Mouse (Mus musculus) C2C12 (cell line): ENCODE results near the gene Uba5. TPM values are rescaled to one million over a fixed set of nuclear protein-coding genes. Genes with fewer than 3 reads are reported as not detected.

Experiments used
- H3K27me3 ChIP-seq: one replicate; pipeline ENCODE4 v1.6.1; 2011; ENCODE audit not compliant: control insufficient read depth, insufficient read depth, insufficient read length
- H3K36me3 ChIP-seq: one replicate; pipeline ENCODE4 v1.6.1; 2011; ENCODE audit not compliant: control insufficient read depth, insufficient read depth
- H3K4me3 ChIP-seq: one replicate; pipeline ENCODE4 v1.5.1; 2011; ENCODE audit warnings: mild to moderate bottlenecking, control low read depth; ENCODE audit not compliant: poor library complexity, insufficient read depth, severe bottlenecking
- H3K79me2 ChIP-seq: one replicate; pipeline ENCODE4 v1.6.1; 2011; ENCODE audit not compliant: control insufficient read depth, insufficient read depth
- H3K79me3 ChIP-seq: one replicate; pipeline ENCODE4 v1.6.1; 2011; ENCODE audit warnings: low read depth, control low read depth
- H3ac ChIP-seq: one replicate; pipeline ENCODE3; 2011; ENCODE audit warnings: low read depth; ENCODE audit not compliant: control insufficient read depth, insufficient read length
- CEBPB ChIP-seq: IDR thresholded peaks from one replicate; pipeline ENCODE4 v1.6.1; 2011; ENCODE audit warnings: low read depth, mild to moderate bottlenecking, control low read depth, moderate library complexity
- CTCF ChIP-seq: IDR thresholded peaks from one replicate; pipeline ENCODE4 v1.5.1; 2011; ENCODE audit not compliant: control insufficient read depth, insufficient read depth, insufficient read length
- FOSL1 ChIP-seq: IDR thresholded peaks from one replicate; pipeline ENCODE4 v1.8.0; 2011; ENCODE audit warnings: mild to moderate bottlenecking, low read length; ENCODE audit not compliant: poor library complexity, insufficient read depth, severe bottlenecking
- MAX ChIP-seq: IDR thresholded peaks from one replicate; pipeline ENCODE4 v1.6.1; 2011; ENCODE audit warnings: mild to moderate bottlenecking, control low read depth
- MYOD1 ChIP-seq: IDR thresholded peaks from one replicate; pipeline ENCODE4 v1.6.1; 2011; ENCODE audit warnings: low read depth; ENCODE audit not compliant: control insufficient read depth, insufficient read length
- MYOG ChIP-seq: IDR thresholded peaks from one replicate; pipeline ENCODE4 v1.6.1; 2011; ENCODE audit not compliant: control insufficient read depth, insufficient read length; ENCODE audit errors: extremely low read depth
- USF1 ChIP-seq: IDR thresholded peaks from one replicate; pipeline ENCODE4 v1.6.1; 2011; ENCODE audit warnings: low read depth, mild to moderate bottlenecking, control low read depth, moderate library complexity
- long read RNA-seq, 2 experiments: library from polyadenylated mRNA; unstranded; transcript quantifications; one replicate each; pipeline ENCODE4 v2.0.0; 2019 to 2020
- polyA plus RNA-seq: library from polyadenylated mRNA; unstranded; fragments of >200 nt; fragmentation: generic; extraction: Trizol; gene quantifications from one replicate; pipeline ENCODE4 v1.2.1, GENCODE M21; 2012; ENCODE audit warnings: missing spikeins

The Uba5 gene
- 18.0 TPM for polyA plus RNA-seq
- long read RNA-seq, experiment 1, transcript Uba5-201 (12 exons, 2,404 nt) = major isoform, 76 of 82 reads
- long read RNA-seq, experiment 1, partial matches to known transcripts = 2 of 82 reads
- long read RNA-seq, experiment 1, other reads (novel, unspliced or antisense) = 4 of 82 reads
- long read RNA-seq, experiment 2, transcript Uba5-201 (12 exons, 2,404 nt) = major isoform, 262 of 289 reads
- long read RNA-seq, experiment 2, partial matches to known transcripts = 4 of 289 reads
- long read RNA-seq, experiment 2, other reads (novel, unspliced or antisense) = 23 of 289 reads

GRCm38 (mm10) chr9:104062430-104063243 is at the start of gene Uba5:
Gene Uba5, minus strand, starts transcription at chr9:104063134.
- H3K36me3 ChIP-seq = peaks cover 6% of the 10 kb centered on the region
- H3K27me3 ChIP-seq = no peaks in the 10 kb centered on the region
- peak within 1 kb of the TSS; percentile 97 for H3ac ChIP-seq
- TF ChIP-seq FOSL1 = no peak
- TF ChIP-seq CEBPB = no peak
- TF ChIP-seq USF1 = no peak
- TF ChIP-seq MYOG = no peak
- H3K79me2 ChIP-seq = peaks cover 28% of the 10 kb centered on the region
- H3K79me3 ChIP-seq = peaks cover 13% of the 10 kb centered on the region
- H3K4me3 ChIP-seq = peak within 1 kb of the TSS; percentile 92

GRCm38 (mm10) chr9:104109151-104109550 is 46.2 kb upstream of the Uba5 start:
- Histone ChIP-seq H3K36me3 (no peaks in the 10 kb centered on the region), H3K4me3 (no peak overlapping the region), H3K27me3 (no peaks in the 10 kb centered on the region), H3ac (no peak overlapping the region), H3K79me2 (no peaks in the 10 kb centered on the region), H3K79me3 (no peaks in the 10 kb centered on the region)
- no peak for TF ChIP-seq USF1
- TF ChIP-seq MYOD1 = no peak
- TF ChIP-seq CTCF = no peak
- TF ChIP-seq FOSL1 = no peak
- no peak for TF ChIP-seq CEBPB
- TF ChIP-seq MAX = no peak

GRCm38 (mm10) chr9:104108571-104109143 is 45.7 kb upstream of the Uba5 start:
- no peak for TF ChIP-seq MAX
- no peak for TF ChIP-seq CEBPB
- no peak for TF ChIP-seq CTCF
- TF ChIP-seq USF1 = no peak
- no peak for TF ChIP-seq FOSL1
- TF ChIP-seq MYOG = no peak
- no peak for TF ChIP-seq MYOD1

GRCm38 (mm10) chr9:104107482-104107881 is 44.5 kb upstream of the Uba5 start:
- Histone ChIP-seq H3K79me3 (no peaks in the 10 kb centered on the region), H3K4me3 (no peak overlapping the region)
- no peak for TF ChIP-seq MAX
- no peak for TF ChIP-seq FOSL1
- TF ChIP-seq CTCF = no peak
- no peak for TF ChIP-seq CEBPB
- TF ChIP-seq USF1 = no peak
- no peak for TF ChIP-seq MYOD1
- no peak for TF ChIP-seq MYOG

More at GRCm38 (mm10) chr9:104108571-104109143, 45.7 kb upstream of the Uba5 start:
- no peaks in the 10 kb centered on the region for H3K27me3 ChIP-seq
- H3K79me3 ChIP-seq = no peaks in the 10 kb centered on the region
- H3K36me3 ChIP-seq = no peaks in the 10 kb centered on the region
- H3ac ChIP-seq = no peak overlapping the region
- no peak overlapping the region for H3K4me3 ChIP-seq
- H3K79me2 ChIP-seq = no peaks in the 10 kb centered on the region

GRCm38 (mm10) chr9:104106930-104107329 is 44.0 kb upstream of the Uba5 start:
- no peak overlapping the region for H3ac ChIP-seq
- no peaks in the 10 kb centered on the region for H3K36me3 ChIP-seq
- no peak overlapping the region for H3K4me3 ChIP-seq
- no peaks in the 10 kb centered on the region for H3K27me3 ChIP-seq
- TF ChIP-seq USF1 (no peak), CTCF (no peak), FOSL1 (no peak), MYOD1 (no peak), CEBPB (no peak), MAX (no peak), MYOG (no peak)
- no peaks in the 10 kb centered on the region for H3K79me3 ChIP-seq
- H3K79me2 ChIP-seq = no peaks in the 10 kb centered on the region

More at GRCm38 (mm10) chr9:104107482-104107881, 44.5 kb upstream of the Uba5 start:
- H3K36me3 ChIP-seq = no peaks in the 10 kb centered on the region
- H3K27me3 ChIP-seq = no peaks in the 10 kb centered on the region
- no peak overlapping the region for H3ac ChIP-seq
- H3K79me2 ChIP-seq = no peaks in the 10 kb centered on the region
